Mouse (Mus musculus): ENCODE results near the gene Flot1. TPM values are rescaled to one million over a fixed set of nuclear protein-coding genes. Genes with fewer than 3 reads are reported as not detected.
A peak's percentile ranks its signal among the peaks of the same experiment; 100 is the strongest.

The Flot1 gene
- total and polyA plus RNA-seq, 2 experiments from 2014 or later = 103 to 113 TPM

GRCm38 (mm10) chr17:35870884-35871696 is 48.1 kb downstream of the Flot1 start:
- DNase-seq (no peak), ATAC-seq (no peak)
- peak overlapping the region; percentile 56 for H3K4me2 ChIP-seq (ENCODE audit: low read depth)
- H3K9me3 ChIP-seq (ENCODE audit: low read length) = no peaks in the 10 kb centered on the region
- peak overlapping the region; percentile 40; the same call in 1 of the 2 replicates for H3K27ac ChIP-seq (ENCODE audit: low read depth, low read length)
- H3K36me3 ChIP-seq (ENCODE audit: insufficient read depth) = 0 out of 2 replicates have a peak, but pooled peaks cover 12% of the 10 kb centered on the region
- no peak overlapping the region for H3K9ac ChIP-seq
- H3K27me3 ChIP-seq (ENCODE audit: insufficient read depth, low read length) = no peaks in the 10 kb centered on the region
- 83% methylated on average over 8 of the region's 8 CpGs for WGBS
- H3K4me3 ChIP-seq (ENCODE audit: low read depth, low read length) = peak overlapping the region; percentile 70; the same call in 1 of the 2 replicates
- peak; percentile 72 for TF ChIP-seq CTCF (IDR thresholded peaks at IDR 0.05; ENCODE audit: low read depth)
- H3K4me1 ChIP-seq (ENCODE audit: insufficient read depth) = peaks cover 24% of the 10 kb centered on the region; the same call in 1 of the 2 replicates

- WGBS = 32% methylated on average over 21 of the region's 21 CpGs
- ATAC-seq = peak; percentile 71
- H3K27ac ChIP-seq (ENCODE audit: low read depth, low read length) = no peak overlapping the region
Measured at GRCm38 (mm10) chr17:35873774-35874519, 50.9 kb downstream of the Flot1 start.

GRCm38 (mm10) chr17:35874721-35875120 is 51.7 kb downstream of the Flot1 start:
- Histone ChIP-seq H3K9me3 (ENCODE audit: low read length) (no peaks in the 10 kb centered on the region), H3K27ac (ENCODE audit: low read depth, low read length) (no peak overlapping the region), H3K4me2 (ENCODE audit: low read depth) (no peak overlapping the region), H3K27me3 (ENCODE audit: insufficient read depth, low read length) (no peaks in the 10 kb centered on the region), H3K9ac (no peak overlapping the region), H3K4me1 (ENCODE audit: insufficient read depth) (0 out of 2 replicates have a peak, but pooled peaks cover 9% of the 10 kb centered on the region), H3K4me3 (ENCODE audit: low read depth, low read length) (no peak overlapping the region), H3K36me3 (ENCODE audit: insufficient read depth) (0 out of 2 replicates have a peak, but pooled peaks cover 12% of the 10 kb centered on the region)
- TF ChIP-seq CTCF (IDR thresholded peaks at IDR 0.05; ENCODE audit: low read depth) = no peak
- DNase-seq = no peak
- 74% methylated on average over 6 of the region's 6 CpGs for WGBS
- no peak for ATAC-seq

More at GRCm38 (mm10) chr17:35873774-35874519, 50.9 kb downstream of the Flot1 start:
- 0 out of 2 replicates have a peak, but pooled peaks cover 11% of the 10 kb centered on the region for H3K4me1 ChIP-seq (ENCODE audit: insufficient read depth)
- DNase-seq = peak; percentile 88
- TF ChIP-seq CTCF (IDR thresholded peaks at IDR 0.05; ENCODE audit: low read depth) = peak; percentile 93
- H3K4me3 ChIP-seq (ENCODE audit: low read depth, low read length) = no peak overlapping the region
- H3K36me3 ChIP-seq (ENCODE audit: insufficient read depth) = 0 out of 2 replicates have a peak, but pooled peaks cover 12% of the 10 kb centered on the region
- no peak overlapping the region for H3K9ac ChIP-seq
- H3K27me3 ChIP-seq (ENCODE audit: insufficient read depth, low read length) = no peaks in the 10 kb centered on the region
- H3K9me3 ChIP-seq (ENCODE audit: low read length) = no peaks in the 10 kb centered on the region
- H3K4me2 ChIP-seq (ENCODE audit: low read depth) = no peak overlapping the region

GRCm38 (mm10) chr17:35879245-35880057 is 56.4 kb downstream of the Flot1 start, which contains the start of gene Dhx16:
Gene Dhx16, plus strand, starts transcription at chr17:35879819.
- Histone ChIP-seq H3K4me1 (ENCODE audit: insufficient read depth) (peaks cover 10% of the 10 kb centered on the region), H3K9me3 (ENCODE audit: low read length) (no peaks in the 10 kb centered on the region), H3K4me2 (ENCODE audit: low read depth) (peak within 1 kb of the TSS; percentile 81), H3K36me3 (ENCODE audit: insufficient read depth) (peaks cover 39% of the 10 kb centered on the region), H3K9ac (peak within 1 kb of the TSS; percentile 71), H3K27ac (ENCODE audit: low read depth, low read length) (peak within 1 kb of the TSS; percentile 76), H3K27me3 (ENCODE audit: insufficient read depth, low read length) (no peaks in the 10 kb centered on the region), H3K4me3 (ENCODE audit: low read depth, low read length) (peak within 1 kb of the TSS; percentile 83)
- peak; percentile 90 for TF ChIP-seq CTCF (IDR thresholded peaks at IDR 0.05; ENCODE audit: low read depth)
- peak; percentile 97 for DNase-seq
- WGBS = 9% methylated on average over 66 of the region's 66 CpGs
- ATAC-seq = peak; percentile 96

Small RNAs within 50 kb of the gene (microRNA-seq; reads per million reads assigned to microRNA genes)
- gene Gm28033 = 0 to 0.37 reads per million in 2 experiments

Other genes with a start within 250 kb of the Flot1 start
- not detected in 2 replicates for gene Sfta2, start 221.7 kb upstream of the Flot1 start, total RNA-seq (2014; rRNA removed)
- not detected in 2 replicates for gene Sfta2, start 221.7 kb upstream of the Flot1 start, polyA plus RNA-seq (2015; fragmentation: Nextera tagmentation; extraction: Ambion mirVana)
- not detected in 2 replicates for gene Gm9573, start 196.6 kb upstream of the Flot1 start, total RNA-seq (2014; rRNA removed)
- gene Gm9573, start 196.6 kb upstream of the Flot1 start, polyA plus RNA-seq (2015; fragmentation: Nextera tagmentation; extraction: Ambion mirVana) = not detected in 2 replicates
- gene Mucl3, start 179.5 kb upstream of the Flot1 start, total RNA-seq (2014; rRNA removed) = 0.15 TPM in 1 of 2 replicates, not detected in the other
- gene Mucl3, start 179.5 kb upstream of the Flot1 start, polyA plus RNA-seq (2015; fragmentation: Nextera tagmentation; extraction: Ambion mirVana) = not detected in 2 replicates
- gene Vars2, start 155.6 kb upstream of the Flot1 start, total RNA-seq (2014; rRNA removed) = 29.5 and 42.0 TPM in 2 replicates
- gene Vars2, start 155.6 kb upstream of the Flot1 start, polyA plus RNA-seq (2015; fragmentation: Nextera tagmentation; extraction: Ambion mirVana) = 8.5 and 10.4 TPM in 2 replicates
- gene Gtf2h4, start 149.5 kb upstream of the Flot1 start, total RNA-seq (2014; rRNA removed) = 21.2 and 30.9 TPM in 2 replicates
- gene Gtf2h4, start 149.5 kb upstream of the Flot1 start, polyA plus RNA-seq (2015; fragmentation: Nextera tagmentation; extraction: Ambion mirVana) = 20.9 and 22.1 TPM in 2 replicates
- gene Ddr1, start 118.6 kb upstream of the Flot1 start, total RNA-seq (2014; rRNA removed) = 53.0 and 59.8 TPM in 2 replicates
- gene Ddr1, start 118.6 kb upstream of the Flot1 start, polyA plus RNA-seq (2015; fragmentation: Nextera tagmentation; extraction: Ambion mirVana) = 37.3 and 51.2 TPM in 2 replicates
- gene Ier3, start 1.5 kb upstream of the Flot1 start, total RNA-seq (2014; rRNA removed) = 8.9 and 9.0 TPM in 2 replicates
- 13.0 and 13.1 TPM in 2 replicates for gene Ier3, start 1.5 kb upstream of the Flot1 start, polyA plus RNA-seq (2015; fragmentation: Nextera tagmentation; extraction: Ambion mirVana)
- gene Tubb5, start 15.1 kb downstream of the Flot1 start, total RNA-seq (2014; rRNA removed) = 3,707 and 3,724 TPM in 2 replicates
- 2,151 and 2,226 TPM in 2 replicates for gene Tubb5, start 15.1 kb downstream of the Flot1 start, polyA plus RNA-seq (2015; fragmentation: Nextera tagmentation; extraction: Ambion mirVana)
- gene Mdc1, start 18.3 kb downstream of the Flot1 start, total RNA-seq (2014; rRNA removed) = 15.3 and 20.4 TPM in 2 replicates
- gene Mdc1, start 18.3 kb downstream of the Flot1 start, polyA plus RNA-seq (2015; fragmentation: Nextera tagmentation; extraction: Ambion mirVana) = 3.0 and 4.4 TPM in 2 replicates
- gene Nrm, start 38.1 kb downstream of the Flot1 start, total RNA-seq (2014; rRNA removed) = 6.1 and 9.7 TPM in 2 replicates
- 13.1 and 15.6 TPM in 2 replicates for gene Nrm, start 38.1 kb downstream of the Flot1 start, polyA plus RNA-seq (2015; fragmentation: Nextera tagmentation; extraction: Ambion mirVana)
- gene Ppp1r18, start 42.4 kb downstream of the Flot1 start, total RNA-seq (2014; rRNA removed) = 29.5 and 38.9 TPM in 2 replicates
- gene Ppp1r18, start 42.4 kb downstream of the Flot1 start, polyA plus RNA-seq (2015; fragmentation: Nextera tagmentation; extraction: Ambion mirVana) = 22.3 and 23.3 TPM in 2 replicates
- gene Dhx16, start 56.6 kb downstream of the Flot1 start, total RNA-seq (2014; rRNA removed) = 33.0 and 33.2 TPM in 2 replicates
- 21.8 and 22.1 TPM in 2 replicates for gene Dhx16, start 56.6 kb downstream of the Flot1 start, polyA plus RNA-seq (2015; fragmentation: Nextera tagmentation; extraction: Ambion mirVana)
- 31.6 and 32.8 TPM in 2 replicates for gene 2310061I04Rik, start 74.2 kb downstream of the Flot1 start, total RNA-seq (2014; rRNA removed)
- gene 2310061I04Rik, start 74.2 kb downstream of the Flot1 start, polyA plus RNA-seq (2015; fragmentation: Nextera tagmentation; extraction: Ambion mirVana) = 56.7 and 66.3 TPM in 2 replicates
- 206 and 218 TPM in 2 replicates for gene Atat1, start 86.8 kb downstream of the Flot1 start, total RNA-seq (2014; rRNA removed)
- gene Atat1, start 86.8 kb downstream of the Flot1 start, polyA plus RNA-seq (2015; fragmentation: Nextera tagmentation; extraction: Ambion mirVana) = 371 and 379 TPM in 2 replicates
- gene Mrps18b, start 93.2 kb downstream of the Flot1 start, total RNA-seq (2014; rRNA removed) = 34.5 and 44.5 TPM in 2 replicates
- 65.5 and 69.7 TPM in 2 replicates for gene Mrps18b, start 93.2 kb downstream of the Flot1 start, polyA plus RNA-seq (2015; fragmentation: Nextera tagmentation; extraction: Ambion mirVana)
- 42.9 and 60.2 TPM in 2 replicates for gene Ppp1r10, start 93.2 kb downstream of the Flot1 start, total RNA-seq (2014; rRNA removed)
- 23.2 and 32.5 TPM in 2 replicates for gene Ppp1r10, start 93.2 kb downstream of the Flot1 start, polyA plus RNA-seq (2015; fragmentation: Nextera tagmentation; extraction: Ambion mirVana)
- 55.9 and 60.4 TPM in 2 replicates for gene Abcf1, start 146.5 kb downstream of the Flot1 start, total RNA-seq (2014; rRNA removed)
- gene Abcf1, start 146.5 kb downstream of the Flot1 start, polyA plus RNA-seq (2015; fragmentation: Nextera tagmentation; extraction: Ambion mirVana) = 89.0 and 101 TPM in 2 replicates
- gene Gnl1, start 156.6 kb downstream of the Flot1 start, total RNA-seq (2014; rRNA removed) = 86.2 and 115 TPM in 2 replicates
- 63.1 and 83.4 TPM in 2 replicates for gene Gnl1, start 156.6 kb downstream of the Flot1 start, polyA plus RNA-seq (2015; fragmentation: Nextera tagmentation; extraction: Ambion mirVana)
- 38.4 and 49.8 TPM in 2 replicates for gene Prr3, start 157.0 kb downstream of the Flot1 start, total RNA-seq (2014; rRNA removed)
- gene Prr3, start 157.0 kb downstream of the Flot1 start, polyA plus RNA-seq (2015; fragmentation: Nextera tagmentation; extraction: Ambion mirVana) = 83.1 and 93.9 TPM in 2 replicates
- gene H2-T24, start 197.3 kb downstream of the Flot1 start, total RNA-seq (2014; rRNA removed) = 0.33 and 1.0 TPM in 2 replicates
- 1.6 and 4.7 TPM in 2 replicates for gene H2-T24, start 197.3 kb downstream of the Flot1 start, polyA plus RNA-seq (2015; fragmentation: Nextera tagmentation; extraction: Ambion mirVana)
- gene H2-T23, start 209.6 kb downstream of the Flot1 start, total RNA-seq (2014; rRNA removed) = 9.0 and 10.2 TPM in 2 replicates
- 6.4 and 6.9 TPM in 2 replicates for gene H2-T23, start 209.6 kb downstream of the Flot1 start, polyA plus RNA-seq (2015; fragmentation: Nextera tagmentation; extraction: Ambion mirVana)
- gene H2-T22, start 219.5 kb downstream of the Flot1 start, total RNA-seq (2014; rRNA removed) = 10.3 and 13.1 TPM in 2 replicates
- gene H2-T22, start 219.5 kb downstream of the Flot1 start, polyA plus RNA-seq (2015; fragmentation: Nextera tagmentation; extraction: Ambion mirVana) = 6.2 and 6.5 TPM in 2 replicates
- 0.31 TPM in 1 of 2 replicates, not detected in the other for gene Gm6034, start 219.7 kb downstream of the Flot1 start, total RNA-seq (2014; rRNA removed)
- not detected in 2 replicates for gene Gm6034, start 219.7 kb downstream of the Flot1 start, polyA plus RNA-seq (2015; fragmentation: Nextera tagmentation; extraction: Ambion mirVana)
- gene Gm11127, start 235.1 kb downstream of the Flot1 start, total RNA-seq (2014; rRNA removed) = 0.15 TPM in 1 of 2 replicates, not detected in the other
- gene Gm11127, start 235.1 kb downstream of the Flot1 start, polyA plus RNA-seq (2015; fragmentation: Nextera tagmentation; extraction: Ambion mirVana) = not detected in 2 replicates

Measured in forebrain, postnatal 0 days (tissue).